Mouse (Mus musculus): ENCODE data around the gene Ndufb2.

The Ndufb2 gene

DNA sequence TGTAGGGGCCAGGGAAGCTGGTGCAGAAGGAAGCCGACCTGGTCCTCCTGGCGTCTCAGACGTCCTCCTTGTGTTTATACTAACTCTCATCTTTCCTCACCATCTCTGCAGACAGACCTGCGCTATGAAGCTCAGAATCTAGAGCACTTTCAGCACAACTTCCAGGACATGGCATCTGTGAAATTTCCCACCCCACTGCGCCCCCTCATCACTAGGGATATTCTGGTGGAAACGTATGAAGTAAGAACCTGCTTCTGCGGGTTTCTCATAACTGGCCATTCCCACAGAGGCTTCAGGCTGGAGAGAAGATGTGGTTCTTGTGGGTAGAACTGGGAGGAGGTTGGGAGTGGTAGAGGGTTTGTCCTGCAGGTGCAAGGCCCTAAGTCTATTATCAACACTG lies 12.8 kb upstream of the Ndufb2 start:
- DNase-seq (ENCODE audit: low read depth, low spot score), result no peak

DNA sequence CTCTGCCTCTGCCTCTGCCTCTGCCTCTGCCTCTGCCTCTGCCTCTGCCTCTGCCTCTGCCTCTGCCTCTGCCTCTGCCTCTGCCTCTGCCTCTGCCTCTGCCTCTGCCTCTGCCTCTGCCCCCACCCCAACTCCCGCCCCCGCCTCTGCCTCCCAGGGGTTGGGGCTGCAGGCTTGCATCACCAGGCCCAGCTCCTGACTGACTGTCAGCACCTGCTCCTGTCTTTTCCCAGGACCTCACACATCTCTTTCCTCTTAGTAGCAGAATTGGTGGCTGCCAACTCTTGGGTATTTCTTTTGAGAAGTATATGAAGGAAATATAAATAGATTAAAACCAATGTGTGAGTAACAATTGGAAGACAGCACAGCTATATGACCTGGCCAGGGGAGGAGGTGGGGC lies 11.8 kb upstream of the Ndufb2 start:
- DNase-seq (ENCODE audit: low read depth, low spot score), result no peak

DNA sequence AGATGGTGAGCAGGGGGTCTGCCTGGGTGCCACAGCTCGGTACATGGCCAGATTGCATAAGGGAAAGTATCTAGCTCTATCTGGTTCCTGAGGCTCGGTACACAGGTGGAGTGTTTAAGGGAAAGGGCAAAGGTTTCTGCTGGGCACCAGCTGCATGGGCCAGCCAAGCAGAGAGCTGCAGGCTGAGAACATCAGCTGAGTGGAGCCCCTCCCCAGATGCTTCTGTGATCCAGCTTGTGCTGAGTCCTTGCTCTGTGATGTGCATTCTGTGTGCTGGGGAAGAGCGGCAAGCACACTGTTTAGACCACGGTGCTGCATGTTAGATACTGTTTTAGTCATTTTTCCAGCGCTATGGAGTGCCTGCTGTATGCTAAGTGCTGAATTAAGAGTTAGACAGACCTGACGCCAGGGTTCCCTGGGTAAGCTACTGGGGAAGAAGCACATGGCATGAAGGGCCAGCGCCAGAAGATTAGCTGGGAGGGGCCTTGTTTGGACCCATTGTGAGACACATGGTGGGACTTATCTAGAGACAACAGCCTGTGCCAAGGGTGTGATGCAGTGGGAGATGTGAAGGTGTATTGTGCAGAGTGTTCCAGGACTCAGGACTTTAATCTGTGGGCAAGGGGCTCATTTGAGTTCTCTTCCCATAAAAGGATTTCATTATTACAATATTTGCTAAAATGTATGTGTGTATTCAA lies 11.1 kb upstream of the Ndufb2 start:
- no peak for DNase-seq (ENCODE audit: low read depth, low spot score)

GRCm38 (mm10) chr6:39585517-39585916 lies 6.9 kb upstream of the Ndufb2 start, which contains the start of gene Gm42420:
Gene Gm42420 (plus strand): TSS chr6:39585753.
- no peak for DNase-seq (ENCODE audit: low read depth, low spot score)

- no peak for DNase-seq (ENCODE audit: low read depth, low spot score)
Observed at GRCm38 (mm10) chr6:39591481-39591880, 893 bp upstream of the Ndufb2 start.

DNA sequence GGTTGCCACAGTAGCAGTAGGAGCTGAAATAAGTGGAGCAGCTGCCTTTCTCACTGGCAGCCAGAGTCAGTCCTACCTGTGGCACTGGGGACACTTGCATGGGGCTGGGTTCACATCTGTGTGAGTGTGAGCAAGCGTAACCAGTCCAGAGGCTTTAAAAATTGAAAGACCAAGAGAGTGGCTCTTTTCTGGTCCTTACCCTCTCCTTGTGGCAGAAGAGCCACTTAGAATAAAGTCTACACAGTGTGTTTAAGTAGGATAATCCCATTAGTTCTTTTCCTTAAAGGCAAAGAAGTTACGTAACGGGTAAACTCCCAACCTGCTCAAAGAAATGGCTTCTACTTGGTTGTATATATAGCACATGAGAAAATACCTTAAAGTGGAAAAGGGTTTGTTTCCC lies 8.5 kb downstream of the Ndufb2 start:
- no peak for DNase-seq (ENCODE audit: low read depth, low spot score)

DNA sequence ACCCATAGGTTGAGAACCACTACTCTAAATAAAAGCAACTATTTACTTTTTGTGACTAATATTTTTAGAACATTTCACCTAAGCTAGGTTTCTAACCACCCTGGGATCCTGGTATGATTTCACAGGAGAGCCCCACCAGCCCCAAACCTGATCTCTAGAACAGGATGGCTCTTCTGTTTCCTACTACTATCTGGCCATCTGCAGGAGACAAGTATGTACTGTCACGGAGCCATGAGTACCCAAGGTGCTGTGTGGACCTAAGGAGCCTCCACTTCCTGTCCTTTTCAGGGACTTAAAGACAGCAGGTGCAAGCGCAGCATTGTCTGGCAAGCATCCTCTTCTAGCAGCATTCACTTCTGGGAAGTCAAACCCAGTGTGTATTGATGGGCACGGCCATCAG lies 9.5 kb downstream of the Ndufb2 start:
- no peak for DNase-seq (ENCODE audit: low read depth, low spot score)

DNA sequence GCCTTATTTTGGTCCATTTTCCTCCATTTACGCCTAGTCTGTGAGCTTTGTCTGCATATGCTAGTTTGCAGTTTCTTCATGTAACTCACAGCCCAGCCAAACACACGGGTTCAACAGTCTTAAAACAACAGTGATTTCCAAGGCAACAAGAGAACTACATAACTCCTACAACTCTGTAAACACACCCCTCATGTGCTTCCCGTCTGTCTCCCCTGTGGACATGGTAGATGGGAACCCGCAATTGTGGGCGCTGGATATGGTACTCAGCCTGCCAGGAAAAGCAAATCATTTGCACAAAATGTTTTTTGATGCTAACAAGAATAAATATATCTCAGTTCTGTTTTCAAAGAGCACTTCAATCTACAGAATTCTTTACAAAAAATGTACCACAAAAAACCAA lies 12.2 kb downstream of the Ndufb2 start:
- DNase-seq (ENCODE audit: low read depth, low spot score), result no peak

DNA sequence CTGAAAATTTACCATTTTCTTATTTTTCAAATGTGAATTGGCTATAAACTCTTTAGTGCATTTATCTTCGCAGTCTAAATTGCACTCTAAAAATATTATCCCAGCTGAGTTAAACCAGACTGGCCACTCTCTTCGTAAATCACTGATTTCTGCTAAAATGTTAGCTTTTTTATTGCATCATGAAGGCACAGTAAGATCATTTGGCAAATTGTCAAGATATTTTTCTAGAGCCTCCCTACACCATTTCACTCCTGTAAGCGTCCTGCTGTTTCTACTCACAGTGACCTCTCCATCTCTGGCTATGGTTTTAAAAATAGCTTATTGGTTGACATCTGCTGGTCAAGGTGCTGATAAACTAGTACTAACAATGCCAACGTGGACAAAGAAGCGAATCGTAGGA lies 13.7 kb downstream of the Ndufb2 start:
- no peak for DNase-seq (ENCODE audit: low read depth, low spot score)

- peak; percentile 18 for DNase-seq (ENCODE audit: low read depth, low spot score)
Observed at GRCm38 (mm10) chr6:39606862-39607261, 14.5 kb downstream of the Ndufb2 start.

DNA sequence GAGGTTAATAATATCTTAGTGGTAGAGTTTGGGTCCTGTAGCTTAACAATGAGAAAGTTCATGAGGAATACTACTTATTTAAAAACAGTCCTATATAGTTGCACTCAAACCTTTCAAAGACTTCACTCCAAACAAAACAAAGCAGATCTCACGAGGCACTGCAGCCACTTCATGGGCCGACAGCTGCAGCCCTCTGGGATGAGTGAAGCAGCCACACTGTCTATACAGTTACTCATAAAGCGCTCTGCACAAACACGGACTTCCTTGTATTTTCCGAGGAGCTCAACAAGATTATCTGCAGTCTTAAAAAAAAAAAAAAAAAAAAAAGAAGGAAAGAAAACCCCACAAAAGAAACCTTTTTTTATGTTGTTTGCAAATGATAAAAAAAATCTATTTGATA lies 15.0 kb downstream of the Ndufb2 start:
- no peak for DNase-seq (ENCODE audit: low read depth, low spot score)

- no peak for DNase-seq (ENCODE audit: low read depth, low spot score)
Observed at GRCm38 (mm10) chr6:39610207-39610606, 17.8 kb downstream of the Ndufb2 start.

- DNase-seq (ENCODE audit: low read depth, low spot score), result no peak
Observed at GRCm38 (mm10) chr6:39611296-39611695, 18.9 kb downstream of the Ndufb2 start.

Measured in ZHBTc4 (cell line).